ENCODE assay signal across 8 mouse cellular contexts in the genomic region with DNA sequence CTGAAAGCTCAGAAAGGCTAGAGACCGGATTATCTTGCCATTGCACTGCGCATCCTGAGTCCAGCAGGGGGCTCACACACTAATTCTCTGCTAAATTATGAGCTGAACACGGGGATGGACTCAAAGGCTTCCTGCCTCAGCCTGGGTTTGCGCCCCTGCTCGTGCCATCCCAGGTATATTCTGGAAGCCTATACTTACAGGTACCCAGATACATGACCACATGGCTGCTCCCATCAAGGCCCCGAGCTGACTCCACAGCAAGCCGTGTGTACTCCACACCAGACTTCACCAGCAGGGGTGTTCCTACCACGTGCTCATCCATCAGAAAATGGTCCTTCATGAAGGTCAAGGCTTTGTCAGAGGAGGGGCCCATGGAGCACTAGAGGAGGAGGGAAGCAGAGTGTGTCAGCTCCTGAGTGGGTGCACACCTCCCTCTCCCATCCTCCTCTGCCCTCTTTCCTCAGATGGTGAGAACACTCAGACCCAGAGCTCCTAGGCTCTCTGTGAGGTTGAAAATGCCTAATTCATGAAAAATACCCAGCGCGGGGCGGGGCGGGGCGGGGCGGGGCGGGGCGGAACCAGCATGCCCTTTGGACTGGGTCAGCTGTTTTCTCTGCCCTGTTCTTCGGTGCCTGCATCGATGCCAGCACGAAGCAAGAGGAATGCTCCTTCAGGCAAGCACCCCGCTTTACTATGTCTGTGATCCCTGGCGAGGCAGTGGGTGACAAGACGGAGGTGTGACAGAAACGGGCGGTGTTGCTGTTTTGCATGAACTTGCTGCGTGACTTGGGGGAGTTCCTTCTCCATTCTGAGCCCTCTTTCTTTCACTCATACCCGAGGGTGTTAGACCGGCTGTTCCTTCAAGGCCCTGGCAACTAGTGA. TPM values are rescaled to one million over a fixed set of nuclear protein-coding genes. Genes with fewer than 3 reads are reported as not detected.
DNase-seq lines count a peak whose midpoint lies in the region; ATAC-seq and TF ChIP-seq lines count a peak whose summit lies in the region.

No protein-coding gene starts in this region.

- WGBS in hindbrain, embryonic 10.5 days, result 22% methylated on average over 27 of the region's 27 CpGs
- 29% methylated on average over 27 of the region's 27 CpGs for WGBS in midbrain, embryonic 10.5 days
- 20% methylated on average over 27 of the region's 27 CpGs for WGBS in stomach, embryonic 16.5 days

- peak; percentile 64 to 70 for DNase-seq in B cell, adult 2 months
- DNase-seq in CH12.LX (ENCODE audit: extremely low read depth), result peak; percentile 76
- DNase-seq in embryo, embryonic 11.5 days (ENCODE audit: low read depth, low spot score), result peak; percentile 27
- peak; percentile 44 for DNase-seq in hindbrain, embryonic 10.5 days (ENCODE audit: low spot score)
- DNase-seq in left cerebral cortex, postnatal 4 days, result peak; percentile 57
- DNase-seq in midbrain, embryonic 10.5 days (ENCODE audit: low spot score), result peak; percentile 50
- DNase-seq in urinary bladder, adult 18-20 months (ENCODE audit: low spot score in 2 of 2), result no peak

- peak overlapping the region; percentile 50 to 56 (median 53) for H3K4me3 ChIP-seq in CH12.LX (replicated peaks in 1 of 3; ENCODE audit: low read depth in 2 of 3, low read length in 2 of 3, poor library complexity in 1 of 3)
- peak overlapping the region; percentile 36 for H3K4me3 ChIP-seq in hindbrain, embryonic 10.5 days
- peak overlapping the region; percentile 33 for H3K4me3 ChIP-seq in midbrain, embryonic 10.5 days
- H3K4me3 ChIP-seq in stomach, embryonic 16.5 days (replicated peaks; ENCODE audit: low read length), result no peak overlapping the region

- H3K27ac ChIP-seq in CH12.LX (ENCODE audit: insufficient read depth, low read depth), result no peak overlapping the region
- peak overlapping the region; percentile 53; the same call in 1 of the 2 replicates for H3K27ac ChIP-seq in hindbrain, embryonic 10.5 days
- peak overlapping the region; percentile 58; the same call in 1 of the 2 replicates for H3K27ac ChIP-seq in midbrain, embryonic 10.5 days (replicated peaks)
- H3K27ac ChIP-seq in stomach, embryonic 16.5 days (ENCODE audit: low read length), result no peak overlapping the region

- peak; percentile 55 for TF ChIP-seq RAD21 in CH12.LX (IDR thresholded peaks at IDR 0.05; ENCODE audit: low read depth, low read length)

- H3K4me2 ChIP-seq in CH12.LX (ENCODE audit: insufficient read depth, low read depth, poor library complexity, severe bottlenecking), result peak overlapping the region; percentile 99
- H3K4me2 ChIP-seq in stomach, embryonic 16.5 days (ENCODE audit: low read depth, low read length), result peak overlapping the region; percentile 25

- peak; percentile 78 for TF ChIP-seq POLR2A in CH12.LX (IDR thresholded peaks at IDR 0.05; ENCODE audit: low read depth, low read length)

- H3K79me2 ChIP-seq in CH12.LX (replicated peaks; ENCODE audit: control insufficient read depth, extremely low read depth, insufficient read depth, poor library complexity, severe bottlenecking), result no peaks in the 10 kb centered on the region

- ATAC-seq in stomach, embryonic 16.5 days (ENCODE audit: insufficient read depth, low FRiP score), result no peak

- H3K4me1 ChIP-seq in CH12.LX (ENCODE audit: control insufficient read depth in 1 of 2, insufficient read depth in 2 of 2), result peaks cover 0 to 23% of the 10 kb centered on the region in 2 experiments; a peak in 2 of 4 replicates
- peaks cover 51% of the 10 kb centered on the region for H3K4me1 ChIP-seq in hindbrain, embryonic 10.5 days (replicated peaks)
- peaks cover 42% of the 10 kb centered on the region for H3K4me1 ChIP-seq in midbrain, embryonic 10.5 days
- peaks cover 19% of the 10 kb centered on the region for H3K4me1 ChIP-seq in stomach, embryonic 16.5 days (ENCODE audit: control insufficient read depth, insufficient read depth, low read length)

- peak; percentile 54 to 87 for TF ChIP-seq CTCF in CH12.LX (conservative IDR thresholded peaks at IDR 0.05 in 1 of 2, IDR thresholded peaks at IDR 0.05 in 1 of 2; ENCODE audit: low read depth in 2 of 2, low read length in 2 of 2)

- H3K36me3 ChIP-seq in CH12.LX (replicated peaks in 1 of 2; ENCODE audit: control insufficient read depth in 1 of 2, insufficient read depth in 1 of 2, low read length in 1 of 2), result peaks cover 0 to 28% of the 10 kb centered on the region in 2 experiments
- H3K36me3 ChIP-seq in hindbrain, embryonic 10.5 days, result peaks cover 8% of the 10 kb centered on the region; the same call in 1 of the 2 replicates
- H3K36me3 ChIP-seq in midbrain, embryonic 10.5 days, result peaks cover 5% of the 10 kb centered on the region
- H3K36me3 ChIP-seq in stomach, embryonic 16.5 days (ENCODE audit: control insufficient read depth, insufficient read depth, low read length), result no peaks in the 10 kb centered on the region

- TF ChIP-seq EP300 in CH12.LX (IDR thresholded peaks at IDR 0.05; ENCODE audit: low read length), result no peak

- intact Hi-C loops in left cerebral cortex, postnatal 4 days (cut with DNase I), result no loop called here

- no peaks in the 10 kb centered on the region for H3K27me3 ChIP-seq in CH12.LX (replicated peaks)
- peaks cover 48% of the 10 kb centered on the region for H3K27me3 ChIP-seq in hindbrain, embryonic 10.5 days (ENCODE audit: insufficient read depth, poor library complexity, severe bottlenecking)
- H3K27me3 ChIP-seq in midbrain, embryonic 10.5 days (ENCODE audit: low read depth, poor library complexity, severe bottlenecking), result peaks cover 34% of the 10 kb centered on the region
- no peaks in the 10 kb centered on the region for H3K27me3 ChIP-seq in stomach, embryonic 16.5 days (ENCODE audit: control insufficient read depth, insufficient read depth, low read length)

- dilution Hi-C loops in CH12.LX (cut with MboI; ENCODE audit: extremely low pct_ligation_motif_present, extremely low pct_unique_long_range_greater_than_20kb, low sequenced_read_pairs), result no loop called here

- no peaks in the 10 kb centered on the region for H3K9me3 ChIP-seq in CH12.LX (replicated peaks; ENCODE audit: low read length)
- H3K9me3 ChIP-seq in hindbrain, embryonic 10.5 days, result no peaks in the 10 kb centered on the region
- H3K9me3 ChIP-seq in midbrain, embryonic 10.5 days (replicated peaks), result no peaks in the 10 kb centered on the region
- no peaks in the 10 kb centered on the region for H3K9me3 ChIP-seq in stomach, embryonic 16.5 days (replicated peaks; ENCODE audit: control insufficient read depth, low read length)

- H3K9ac ChIP-seq in CH12.LX (ENCODE audit: insufficient read depth, low read depth), result peak overlapping the region; percentile 39; the same call in 1 of the 2 replicates
- H3K9ac ChIP-seq in stomach, embryonic 16.5 days (ENCODE audit: low read length), result peak overlapping the region; percentile 48; the same call in 1 of the 2 replicates

- in situ Hi-C loops in CH12.LX (cut with MboI; ENCODE audit: low pct_ligation_motif_present, low pct_unique_long_range_greater_than_20kb, low sequenced_read_pairs), result no loop called here

TF ChIP-seq in CH12.LX, 34 proteins besides CTCF, POLR2A, EP300 and RAD21 (continues in another document):
- TF ChIP-seq ZC3H11A (IDR thresholded peaks at IDR 0.05; ENCODE audit: low read depth, low read length) (peak; percentile 34; the same call in 1 of the 2 replicates), KAT2A (IDR thresholded peaks at IDR 0.05; ENCODE audit: insufficient replicate concordance, low read length) (0 out of 2 replicates have a peak, but pooled peaks have one; percentile 46), MEF2A (IDR thresholded peaks at IDR 0.05; ENCODE audit: borderline replicate concordance, low read depth, low read length) (no peak), PAX5 (IDR thresholded peaks at IDR 0.05; ENCODE audit: low read length) (no peak), ETS1 (conservative IDR thresholded peaks at IDR 0.05; ENCODE audit: low read depth, low read length) (no peak; the same call in 1 of the 2 replicates), RCOR1 (conservative IDR thresholded peaks at IDR 0.05; ENCODE audit: low read depth, low read length) (peak; percentile 46), E2F4 (IDR thresholded peaks at IDR 0.05; ENCODE audit: insufficient replicate concordance, low read depth, low read length) (no peak)

RNA-seq across cellular contexts. Expression of a gene that starts 15.8 kb away (rescaled TPM):
- total RNA-seq in CH12.LX (2012; rRNA removed), result 8.9 and 11.5 TPM in 2 replicates
- 12.9 and 13.2 TPM in 2 replicates for total RNA-seq in CH12.LX (2014; rRNA removed)
- 15.9 and 17.5 TPM in 2 replicates for polyA plus RNA-seq in CH12.LX (2012; ENCODE audit: insufficient read length, low read depth)
- polyA plus RNA-seq in hindbrain, embryonic 10.5 days (2016; fragmentation: Nextera tagmentation; extraction: Ambion mirVana), result 19.2 and 20.3 TPM in 2 replicates
- 10 to 100 TPM; 43.7 to 47.7 TPM for total RNA-seq in left cerebral cortex, postnatal 4 days (2021)
- 18.7 and 20.0 TPM in 2 replicates for polyA plus RNA-seq in midbrain, embryonic 10.5 days (2016; fragmentation: Nextera tagmentation; extraction: Ambion mirVana)
- polyA plus RNA-seq in stomach, embryonic 16.5 days (2015; fragmentation: Nextera tagmentation; extraction: Ambion mirVana), result 18.0 and 20.0 TPM in 2 replicates

RNA-seq across cellular contexts. Expression of a gene that starts 20.2 kb away (rescaled TPM):
- total RNA-seq in CH12.LX (2012; rRNA removed), result 4.5 and 4.7 TPM in 2 replicates
- total RNA-seq in CH12.LX (2014; rRNA removed), result 2.3 and 3.5 TPM in 2 replicates
- 7.1 and 7.9 TPM in 2 replicates for polyA plus RNA-seq in CH12.LX (2012; ENCODE audit: insufficient read length, low read depth)
- 3.8 and 8.6 TPM in 2 replicates for polyA plus RNA-seq in hindbrain, embryonic 10.5 days (2016; fragmentation: Nextera tagmentation; extraction: Ambion mirVana)
- 10 to 100 TPM; 58.1 to 58.4 TPM for total RNA-seq in left cerebral cortex, postnatal 4 days (2021)
- 4.9 and 10.5 TPM in 2 replicates for polyA plus RNA-seq in midbrain, embryonic 10.5 days (2016; fragmentation: Nextera tagmentation; extraction: Ambion mirVana)
- 33.1 and 38.4 TPM in 2 replicates for polyA plus RNA-seq in stomach, embryonic 16.5 days (2015; fragmentation: Nextera tagmentation; extraction: Ambion mirVana)

RNA-seq across cellular contexts. Expression of a gene that starts 30.6 kb away (rescaled TPM):
- total RNA-seq in CH12.LX (2012; rRNA removed) (99.1 and 99.9 TPM in 2 replicates), CH12.LX (2014; rRNA removed) (102 and 104 TPM in 2 replicates)
- 135 and 144 TPM in 2 replicates for polyA plus RNA-seq in CH12.LX (2012; ENCODE audit: insufficient read length, low read depth)
- 157 and 167 TPM in 2 replicates for polyA plus RNA-seq in hindbrain, embryonic 10.5 days (2016; fragmentation: Nextera tagmentation; extraction: Ambion mirVana)
- total RNA-seq in left cerebral cortex, postnatal 4 days (2021), result 10 to 100 TPM; 15.7 to 16.0 TPM
- polyA plus RNA-seq in midbrain, embryonic 10.5 days (2016; fragmentation: Nextera tagmentation; extraction: Ambion mirVana), result 162 and 174 TPM in 2 replicates
- polyA plus RNA-seq in stomach, embryonic 16.5 days (2015; fragmentation: Nextera tagmentation; extraction: Ambion mirVana), result 98.9 and 104 TPM in 2 replicates

RNA-seq across cellular contexts. Expression of a gene that starts 56.5 kb away (rescaled TPM):
- total RNA-seq in CH12.LX (2012; rRNA removed) (not detected in 2 replicates), CH12.LX (2014; rRNA removed) (not detected in 2 replicates)
- not detected in 2 replicates for polyA plus RNA-seq in CH12.LX (2012; ENCODE audit: insufficient read length, low read depth)
- not detected in 2 replicates for polyA plus RNA-seq in hindbrain, embryonic 10.5 days (2016; fragmentation: Nextera tagmentation; extraction: Ambion mirVana)
- total RNA-seq in left cerebral cortex, postnatal 4 days (2021), result not detected
- polyA plus RNA-seq in midbrain, embryonic 10.5 days (2016; fragmentation: Nextera tagmentation; extraction: Ambion mirVana), result not detected in 2 replicates
- not detected in 2 replicates for polyA plus RNA-seq in stomach, embryonic 16.5 days (2015; fragmentation: Nextera tagmentation; extraction: Ambion mirVana)

Comparison
In these comparisons a context has a peak if more than half of its experiments do, and no peak if none do; other contexts are left out.
1. DNase-seq: peak in B cell, adult 2 months (2 of 2), CH12.LX (single experiment), embryo, embryonic 11.5 days (single experiment), hindbrain, embryonic 10.5 days (single experiment), left cerebral cortex, postnatal 4 days (single experiment) and midbrain, embryonic 10.5 days (single experiment); none in urinary bladder, adult 18-20 months (0 of 2).
2. H3K27ac ChIP-seq: peak in hindbrain, embryonic 10.5 days (single experiment) and midbrain, embryonic 10.5 days (single experiment); none in CH12.LX (single experiment) and stomach, embryonic 16.5 days (single experiment).